ENCODE assay signal across 18 mouse cellular contexts in genomic region chr5:110597502-110597901, GRCm38 (mm10). TPM values are rescaled to one million over a fixed set of nuclear protein-coding genes. Genes with fewer than 3 reads are reported as not detected.
DNase-seq lines count a peak whose midpoint lies in the region; ATAC-seq and TF ChIP-seq lines count a peak whose summit lies in the region.
"Had no signal": no experiment of that assay in that cellular context is flagged by ENCODE, and none has a peak within 500 bp of the region (broad histone marks: within the 10 kb centered on the region; RNA-seq: fewer than 3 reads in every experiment).

No protein-coding gene starts in this region.

- no peak for DNase-seq in layer of hippocampus, adult 2 months (ENCODE audit: low spot score in 2 of 2)
- no peak for DNase-seq in layer of hippocampus, postnatal 25 days (ENCODE audit: extremely low spot score in 1 of 2, low spot score in 1 of 2)
- DNase-seq in 3T3-L1 (ENCODE audit: low read depth, low spot score), result peak; percentile 56
- DNase-seq in CD4-positive helper T cell, adult 2 months (ENCODE audit: low read depth, low spot score), result peak; percentile 71
- DNase-seq in frontal cortex, postnatal 10 days (ENCODE audit: low spot score in 2 of 2), result no peak
- DNase-seq: layer of hippocampus, adult 9-11 months; liver, embryonic 13.5 days; lung, postnatal 10 days; thymus, postnatal 14 days had no signal

- TF ChIP-seq CTCF in layer of hippocampus, adult 2 months (conservative IDR thresholded peaks at IDR 0.05), result no peak

- H3K4me3 ChIP-seq in layer of hippocampus, adult 2 months, result no peak overlapping the region
- H3K4me3 ChIP-seq: forebrain, embryonic 15.5 days; limb, embryonic 10.5 days; liver, embryonic 13.5 days; midbrain, embryonic 12.5 days; neural tube, embryonic 12.5 days had no signal

- H3K27ac ChIP-seq in layer of hippocampus, adult 2 months, result peak overlapping the region; percentile 25; the same call in 1 of the 2 replicates
- H3K27ac ChIP-seq: forebrain, embryonic 15.5 days; limb, embryonic 10.5 days; liver, embryonic 13.5 days; midbrain, embryonic 12.5 days; neural tube, embryonic 12.5 days had no signal

- ATAC-seq in inflammation-experienced regulatory T-cells, adult 6 months, result peak; percentile 28
- ATAC-seq in monocyte, adult 5-6 weeks (replicated peaks; ENCODE audit: insufficient number of reproducible peaks, low FRiP score, low TSS enrichment, poor library complexity, severe bottlenecking), result no peak
- ATAC-seq: forebrain, embryonic 15.5 days had no signal

RNA-seq across cellular contexts. Expression of gene Galnt9, which starts 53.3 kb away (rescaled TPM):
- 100 to 1,000 TPM in 1 of 2 experiments, 10 to 100 TPM in 1; 98.3 to 111 TPM for total RNA-seq in layer of hippocampus, adult 2 months (2021)
- 100 to 1,000 TPM; 111 to 124 TPM for total RNA-seq in layer of hippocampus, postnatal 25 days (2021)
- polyA plus RNA-seq in inflammation-experienced regulatory T-cells, adult 6 months (2017; shearing (Covaris generic)), result 1 to 10 TPM; 4.5 to 9.7 (median 7.5) TPM
- total RNA-seq in monocyte, adult 5-6 weeks (2017), result 3.7 to 5.5 TPM (median 5.0 TPM) in 3 replicates
- total RNA-seq: gastrocnemius, adult 8-10 months; heart, adult 8-10 months; heart, postnatal 14 days had no signal
- polyA plus RNA-seq: limb, embryonic 10.5 days; liver, embryonic 13.5 days had no signal

RNA-seq across cellular contexts. Expression of gene Noc4l, which starts 55.7 kb away (rescaled TPM):
- total RNA-seq in layer of hippocampus, adult 2 months (2021), result 10 to 100 TPM; 23.4 to 23.8 TPM
- 10 to 100 TPM; 29.1 to 29.5 TPM for total RNA-seq in layer of hippocampus, postnatal 25 days (2021)
- polyA plus RNA-seq in inflammation-experienced regulatory T-cells, adult 6 months (2017; shearing (Covaris generic)), result 10 to 100 TPM; 37.3 to 40.8 (median 40.1) TPM
- total RNA-seq in monocyte, adult 5-6 weeks (2017), result 8.3 to 29.0 TPM (median 9.9 TPM) in 3 replicates

RNA-seq across cellular contexts. Expression of gene Ddx51, which starts 55.7 kb away (rescaled TPM):
- total RNA-seq in layer of hippocampus, adult 2 months (2021), result 10 to 100 TPM; 31.2 to 35.0 TPM
- 10 to 100 TPM; 24.1 to 34.6 TPM for total RNA-seq in layer of hippocampus, postnatal 25 days (2021)
- polyA plus RNA-seq in inflammation-experienced regulatory T-cells, adult 6 months (2017; shearing (Covaris generic)), result 1 to 10 TPM; 2.3 to 4.5 (median 4.5) TPM
- total RNA-seq in monocyte, adult 5-6 weeks (2017), result 3.8 to 15.1 TPM (median 11.2 TPM) in 3 replicates

Comparison
In these comparisons a context has a peak if more than half of its experiments do, and no peak if none do; other contexts are left out.
1. DNase-seq: peak in 3T3-L1 (single experiment) and CD4-positive helper T cell, adult 2 months (single experiment); none in layer of hippocampus, adult 2 months (0 of 2), layer of hippocampus, postnatal 25 days (0 of 2) and frontal cortex, postnatal 10 days (0 of 2).
2. RNA of gene Galnt9, which starts 53.3 kb away (total RNA-seq): 111 to 124 TPM in layer of hippocampus, postnatal 25 days and 98.3 to 111 TPM in layer of hippocampus, adult 2 months; 3.7 to 5.5 TPM in monocyte, adult 5-6 weeks; every median in the first group is over 10 times any median in the second.